ENCODE assay signal across 12 mouse cellular contexts in the genomic region with DNA sequence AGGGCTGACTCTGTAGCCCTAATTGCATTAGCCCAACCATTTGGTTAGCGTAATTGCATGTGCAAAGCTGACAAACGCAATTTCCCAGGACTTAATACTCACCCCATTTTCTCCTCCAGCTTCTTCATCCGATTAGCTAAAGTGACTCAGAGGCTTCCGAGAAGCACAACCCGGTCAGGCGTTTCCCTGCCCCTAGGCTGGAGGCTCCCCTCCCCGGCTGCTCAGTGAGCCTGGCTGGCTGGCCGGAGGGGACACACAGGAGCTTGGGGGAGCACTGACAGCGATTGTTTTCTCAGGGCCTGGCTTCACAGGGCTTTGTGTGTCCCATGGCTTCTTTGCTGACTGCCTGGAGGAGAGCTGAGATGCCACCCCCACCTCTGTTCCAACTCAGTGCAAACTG.
DNase-seq lines count a peak whose midpoint lies in the region; ATAC-seq lines count a peak whose summit lies in the region.
"Had no signal": no experiment of that assay in that cellular context is flagged by ENCODE, and none has a peak within 500 bp of the region (broad histone marks: within the 10 kb centered on the region; RNA-seq: fewer than 3 reads in every experiment).

No protein-coding gene starts in this region.

- intact Hi-C loops in gastrocnemius, postnatal 36 days (cut with DNase I) = no loop called here

- H3K27me3 ChIP-seq in hindbrain, embryonic 15.5 days = no peaks in the 10 kb centered on the region
- H3K27me3 ChIP-seq: liver, embryonic 13.5 days had no signal

- ATAC-seq in hindbrain, embryonic 15.5 days (ENCODE audit: low FRiP score, low read depth) = peak; percentile 48; the same call in 1 of the 2 replicates

- no peak overlapping the region for H3K4me3 ChIP-seq in hindbrain, embryonic 15.5 days
- H3K4me3 ChIP-seq: erythroblast, embryonic 14.5 days; liver, embryonic 13.5 days had no signal

- no peak overlapping the region for H3K4me2 ChIP-seq in hindbrain, embryonic 15.5 days
- H3K4me2 ChIP-seq: liver, embryonic 13.5 days had no signal

- peaks cover 8% of the 10 kb centered on the region for H3K4me1 ChIP-seq in hindbrain, embryonic 15.5 days (replicated peaks)
- H3K4me1 ChIP-seq: liver, embryonic 13.5 days had no signal

- H3K9ac ChIP-seq in hindbrain, embryonic 15.5 days = no peak overlapping the region
- H3K9ac ChIP-seq: liver, embryonic 13.5 days had no signal

- H3K36me3 ChIP-seq in hindbrain, embryonic 15.5 days = no peaks in the 10 kb centered on the region
- H3K36me3 ChIP-seq: liver, embryonic 13.5 days had no signal

- WGBS in hindbrain, embryonic 15.5 days = 16% methylated on average over 9 of the region's 9 CpGs

- peak; percentile 21 for DNase-seq in gastrocnemius, postnatal 10 days
- no peak for DNase-seq in gastrocnemius, postnatal 36 days
- DNase-seq in urinary bladder, postnatal 25 days (ENCODE audit: low spot score) = peak; percentile 7
- no peak for DNase-seq in urinary bladder, postnatal 36 days (ENCODE audit: low spot score in 2 of 2)
- no peak for DNase-seq in thymus, postnatal 14 days
- no peak for DNase-seq in cerebellum, postnatal 25 days
- DNase-seq in urinary bladder, adult 2 months (ENCODE audit: low spot score) = no peak
- DNase-seq: cerebellum, adult 18-20 months; liver, embryonic 13.5 days; right cerebral cortex, adult 18-20 months had no signal

- no peak overlapping the region for H3K27ac ChIP-seq in hindbrain, embryonic 15.5 days (replicated peaks)
- H3K27ac ChIP-seq: liver, embryonic 13.5 days had no signal

- no peaks in the 10 kb centered on the region for H3K9me3 ChIP-seq in hindbrain, embryonic 15.5 days
- H3K9me3 ChIP-seq: liver, embryonic 13.5 days had no signal

Comparison
In these comparisons a context has a peak if more than half of its experiments do, and no peak if none do; other contexts are left out.
1. DNase-seq: peak in gastrocnemius, postnatal 10 days (single experiment) and urinary bladder, postnatal 25 days (single experiment); none in gastrocnemius, postnatal 36 days (0 of 2), urinary bladder, postnatal 36 days (0 of 2), thymus, postnatal 14 days (single experiment), cerebellum, postnatal 25 days (0 of 2) and urinary bladder, adult 2 months (single experiment).